Mouse (Mus musculus): ENCODE measurements around the gene Impg2.

GRCm38 (mm10) chr16:56298836-56299235 is 94.7 kb downstream of the Impg2 start:
- no peak for TF ChIP-seq CTCF (IDR thresholded peaks at IDR 0.05 in 2 of 3, conservative IDR thresholded peaks at IDR 0.05 in 1 of 3; ENCODE audit: control insufficient read depth in 1 of 3, insufficient read depth in 1 of 3, low read depth in 2 of 3, low read length in 3 of 3, poor library complexity in 1 of 3, severe bottlenecking in 1 of 3)
- no peak for TF ChIP-seq MAZ (IDR thresholded peaks at IDR 0.05; ENCODE audit: low read depth, low read length)
- TF ChIP-seq EP300 (IDR thresholded peaks at IDR 0.05; ENCODE audit: low read depth in 1 of 2, low read length in 2 of 2), result no peak
- no peak for TF ChIP-seq POLR2AphosphoS5 (IDR thresholded peaks at IDR 0.05; ENCODE audit: borderline replicate concordance, low read depth, low read length)
- no peak for TF ChIP-seq POLR2A (IDR thresholded peaks at IDR 0.05; ENCODE audit: control insufficient read depth in 1 of 2, insufficient read depth in 1 of 2, low read depth in 1 of 2, low read length in 2 of 2, poor library complexity in 1 of 2)
- no peak for TF ChIP-seq ZC3H11A (IDR thresholded peaks at IDR 0.05; ENCODE audit: low read depth, low read length)
- TF ChIP-seq NRF1 (IDR thresholded peaks at IDR 0.05; ENCODE audit: insufficient read depth, low read depth, low read length, poor library complexity, severe bottlenecking), result no peak
- no peak for TF ChIP-seq MEF2A (IDR thresholded peaks at IDR 0.05; ENCODE audit: extremely low read depth, insufficient replicate concordance, low read depth, low read length, poor library complexity, severe bottlenecking)
- TF ChIP-seq KAT2A (conservative IDR thresholded peaks at IDR 0.05; ENCODE audit: low read depth, low read length), result no peak
- no peak for TF ChIP-seq ETS1 (IDR thresholded peaks at IDR 0.05; ENCODE audit: low read depth, low read length)
- TF ChIP-seq TCF12 (IDR thresholded peaks at IDR 0.05; ENCODE audit: low read depth, low read length), result no peak
